Mouse (Mus musculus): ENCODE data around the gene Ing3. TPM values are rescaled to one million over a fixed set of nuclear protein-coding genes. Genes with fewer than 3 reads are reported as not detected.

Ing3 gene
- polyA plus RNA-seq, 1 experiment from 2014 or later = 36.6 TPM

DNA sequence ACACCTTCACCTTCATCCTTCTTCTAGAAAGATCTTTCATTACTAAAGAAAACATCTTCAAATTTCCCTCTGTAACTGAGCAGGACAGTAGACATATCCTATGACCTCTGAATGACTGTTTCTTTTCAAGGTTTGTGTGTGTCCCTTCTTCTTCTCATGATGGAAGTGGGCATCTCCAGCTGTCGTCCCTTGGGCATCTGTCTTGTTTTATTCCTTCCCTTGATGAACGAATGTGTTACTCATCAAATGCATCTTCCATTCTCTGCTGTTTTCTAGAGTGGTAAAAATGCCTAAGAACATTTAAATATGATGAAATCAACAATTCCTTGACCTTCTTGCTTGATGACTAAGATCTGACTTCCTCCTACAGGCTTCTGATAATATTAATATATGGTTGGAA lies 43.7 kb downstream of the Ing3 start:
- H3K36me3 ChIP-seq = no peaks in the 10 kb centered on the region
- no peaks in the 10 kb centered on the region for H3K4me1 ChIP-seq (replicated peaks)
- no peak overlapping the region for H3K27ac ChIP-seq
- no peaks in the 10 kb centered on the region for H3K27me3 ChIP-seq
- ATAC-seq (replicated peaks; ENCODE audit: insufficient number of reproducible peaks, insufficient read depth, low FRiP score, low read depth) = no peak
- H3K4me2 ChIP-seq = no peak overlapping the region
- H3K4me3 ChIP-seq = no peak overlapping the region
- H3K9me3 ChIP-seq (replicated peaks) = no peaks in the 10 kb centered on the region
- no peak overlapping the region for H3K9ac ChIP-seq
- 76% methylated on average over 2 of the region's 2 CpGs for WGBS

- ATAC-seq (replicated peaks; ENCODE audit: insufficient number of reproducible peaks, insufficient read depth, low FRiP score, low read depth) = no peak
- Histone ChIP-seq H3K4me2 (no peak overlapping the region), H3K36me3 (no peaks in the 10 kb centered on the region), H3K9ac (no peak overlapping the region), H3K9me3 (replicated peaks) (no peaks in the 10 kb centered on the region), H3K4me1 (replicated peaks) (peaks cover 17% of the 10 kb centered on the region), H3K27ac (peak overlapping the region; percentile 57), H3K4me3 (no peak overlapping the region), H3K27me3 (no peaks in the 10 kb centered on the region)
- WGBS = 49% methylated on average over 4 of the region's 4 CpGs
Measured at GRCm38 (mm10) chr6:21998131-21998530, 48.8 kb downstream of the Ing3 start.

DNA sequence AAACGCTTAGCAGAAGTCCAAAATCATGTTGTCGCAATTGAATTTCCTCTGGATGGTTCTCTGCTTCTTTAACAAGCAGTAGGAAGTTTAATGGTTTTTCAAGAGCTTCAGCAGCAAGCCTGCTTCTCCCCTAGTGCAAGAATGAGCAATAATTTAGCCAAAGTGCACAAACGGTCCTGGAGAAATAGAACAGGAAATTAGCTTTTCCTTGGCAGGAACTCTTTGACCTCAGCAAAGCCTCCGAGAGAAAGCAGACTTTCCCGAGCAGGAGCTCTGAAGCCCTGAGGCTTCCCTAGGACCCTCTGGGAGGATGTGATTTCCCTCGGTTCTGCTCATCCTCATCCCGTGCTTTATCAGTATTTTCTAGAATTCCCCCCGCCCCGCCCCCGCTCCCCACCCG lies 49.7 kb downstream of the Ing3 start:
- Histone ChIP-seq H3K4me1 (replicated peaks) (peaks cover 17% of the 10 kb centered on the region), H3K9me3 (replicated peaks) (no peaks in the 10 kb centered on the region), H3K36me3 (no peaks in the 10 kb centered on the region), H3K27ac (peak overlapping the region; percentile 57), H3K4me2 (peak overlapping the region; percentile 41), H3K9ac (no peak overlapping the region), H3K27me3 (no peaks in the 10 kb centered on the region), H3K4me3 (no peak overlapping the region)
- WGBS = 23% methylated on average over 11 of the region's 11 CpGs
- ATAC-seq (replicated peaks; ENCODE audit: insufficient number of reproducible peaks, insufficient read depth, low FRiP score, low read depth) = 0 out of 2 replicates have a peak, but pooled peaks have one; percentile 44

DNA sequence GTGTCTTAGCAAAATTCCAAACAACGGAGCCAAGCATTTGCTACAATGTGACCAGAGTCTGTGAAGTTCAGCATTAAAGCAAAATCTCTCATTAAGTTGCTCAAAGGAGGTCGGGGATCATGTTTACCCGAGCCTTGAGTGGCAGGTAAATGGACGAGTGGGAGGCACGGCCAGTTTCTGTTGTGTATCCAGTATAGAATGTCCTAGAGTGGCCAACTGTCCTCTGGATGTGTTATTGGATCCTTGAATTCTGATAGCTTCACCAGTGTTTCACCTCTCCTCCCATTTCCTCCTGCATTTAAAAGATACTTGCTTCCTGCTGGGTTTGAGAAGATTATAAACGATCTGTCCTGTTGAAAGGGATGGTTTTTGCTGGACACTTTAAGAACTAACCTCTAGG lies 50.7 kb downstream of the Ing3 start:
- Histone ChIP-seq H3K36me3 (no peaks in the 10 kb centered on the region), H3K4me1 (replicated peaks) (peaks cover 17% of the 10 kb centered on the region), H3K9ac (no peak overlapping the region), H3K4me2 (no peak overlapping the region), H3K27ac (no peak overlapping the region), H3K27me3 (no peaks in the 10 kb centered on the region), H3K9me3 (replicated peaks) (no peaks in the 10 kb centered on the region), H3K4me3 (no peak overlapping the region)
- ATAC-seq (replicated peaks; ENCODE audit: insufficient number of reproducible peaks, insufficient read depth, low FRiP score, low read depth) = no peak
- WGBS = 45% methylated on average over 6 of the region's 6 CpGs

DNA sequence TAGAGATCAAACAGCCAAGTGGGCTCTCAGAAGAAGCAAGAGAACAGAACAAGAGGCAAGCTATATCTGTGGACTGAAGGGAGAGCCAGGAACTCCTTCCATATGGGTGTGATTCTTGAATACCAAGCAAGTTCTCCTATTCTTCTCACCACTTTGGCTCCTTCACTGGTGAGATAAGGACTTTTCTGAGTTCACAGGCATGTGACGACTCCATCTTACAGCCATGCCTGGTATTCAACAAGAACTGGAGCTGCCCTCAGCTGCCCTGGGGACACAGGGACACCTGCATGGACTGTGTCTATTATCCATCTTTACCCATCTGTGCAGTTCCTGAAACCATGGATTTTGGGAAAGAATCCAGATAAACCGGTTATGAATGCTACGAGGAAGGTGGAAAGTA lies 51.5 kb downstream of the Ing3 start:
- 60% methylated on average over 3 of the region's 3 CpGs for WGBS
- no peaks in the 10 kb centered on the region for H3K36me3 ChIP-seq
- no peak overlapping the region for H3K4me3 ChIP-seq
- no peak overlapping the region for H3K4me2 ChIP-seq
- H3K9me3 ChIP-seq (replicated peaks) = no peaks in the 10 kb centered on the region
- no peaks in the 10 kb centered on the region for H3K27me3 ChIP-seq
- no peak overlapping the region for H3K27ac ChIP-seq
- no peak for ATAC-seq (replicated peaks; ENCODE audit: insufficient number of reproducible peaks, insufficient read depth, low FRiP score, low read depth)
- H3K9ac ChIP-seq = no peak overlapping the region
- peaks cover 17% of the 10 kb centered on the region for H3K4me1 ChIP-seq (replicated peaks)

DNA sequence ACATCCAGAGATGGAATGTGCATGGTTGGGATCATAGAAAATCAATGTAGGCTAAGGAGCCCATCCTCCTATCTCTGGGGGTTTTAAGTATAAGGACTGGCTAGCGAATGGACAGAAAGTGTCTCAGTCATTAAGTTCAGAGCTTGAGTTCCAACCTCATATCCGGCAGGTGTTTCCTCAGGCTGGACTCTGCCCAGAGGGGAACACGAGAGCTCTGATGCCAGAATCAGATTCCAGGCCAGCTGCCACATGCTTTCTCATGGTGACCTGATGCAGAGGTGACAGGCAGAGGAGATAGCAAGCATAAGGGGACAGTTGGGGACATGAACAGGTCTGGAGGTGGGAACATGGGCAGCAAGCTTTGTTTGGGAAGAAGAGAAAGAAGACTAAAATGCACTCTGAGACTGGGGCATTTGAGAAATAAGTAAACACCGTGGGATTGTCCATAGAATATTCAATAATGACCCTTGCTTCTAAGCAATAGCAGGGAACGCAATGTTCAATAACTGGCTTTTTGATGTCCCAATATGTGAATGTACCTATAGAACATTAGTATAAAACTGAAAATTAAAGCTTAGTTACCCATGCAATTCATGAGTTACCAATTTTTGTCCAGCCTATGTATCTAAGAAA lies 52.0 kb downstream of the Ing3 start:
- no peak overlapping the region for H3K9ac ChIP-seq
- no peaks in the 10 kb centered on the region for H3K9me3 ChIP-seq (replicated peaks)
- ATAC-seq (replicated peaks; ENCODE audit: insufficient number of reproducible peaks, insufficient read depth, low FRiP score, low read depth) = no peak
- peaks cover 17% of the 10 kb centered on the region for H3K4me1 ChIP-seq (replicated peaks)
- H3K4me2 ChIP-seq = no peak overlapping the region
- no peak overlapping the region for H3K4me3 ChIP-seq
- no peaks in the 10 kb centered on the region for H3K36me3 ChIP-seq
- H3K27ac ChIP-seq = no peak overlapping the region
- WGBS = 77% methylated on average over 5 of the region's 5 CpGs
- H3K27me3 ChIP-seq = no peaks in the 10 kb centered on the region

DNA sequence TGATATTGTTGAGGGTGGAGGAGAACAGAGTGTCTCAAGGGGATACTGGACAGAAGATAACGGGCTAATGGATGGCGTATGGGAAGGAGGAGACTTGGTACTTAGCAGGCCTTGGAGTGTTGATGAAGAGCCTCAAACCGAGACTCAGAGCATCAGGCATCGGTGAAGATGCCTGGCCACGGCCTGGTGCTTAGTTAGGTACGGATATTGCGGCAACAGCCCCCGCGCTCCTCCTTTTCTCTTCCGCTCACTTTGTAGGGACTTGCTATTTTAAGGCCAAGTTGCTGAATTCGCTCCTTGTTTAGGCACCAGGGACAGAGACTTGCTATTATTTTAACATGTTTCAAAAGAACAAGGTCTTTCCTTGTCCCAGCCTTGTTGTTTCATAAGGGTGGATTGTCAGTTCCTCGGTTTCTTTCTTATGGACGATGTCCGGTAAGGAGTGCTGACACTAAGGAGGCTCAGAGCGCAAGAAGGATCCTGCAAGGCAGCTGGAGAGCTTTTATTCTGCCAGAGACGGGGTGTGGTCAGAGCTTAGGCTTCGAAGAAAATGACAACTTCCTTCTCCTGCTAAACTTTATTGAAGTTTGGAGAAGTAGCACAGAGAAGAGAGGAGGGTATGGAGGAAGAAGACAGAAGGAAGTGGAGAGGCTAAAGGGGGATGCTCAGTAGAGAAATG lies 53.3 kb downstream of the Ing3 start:
- Histone ChIP-seq H3K4me3 (no peak overlapping the region), H3K36me3 (no peaks in the 10 kb centered on the region), H3K9ac (no peak overlapping the region), H3K27ac (peak overlapping the region; percentile 43), H3K27me3 (no peaks in the 10 kb centered on the region), H3K4me1 (replicated peaks) (peaks cover 17% of the 10 kb centered on the region), H3K4me2 (0 out of 2 replicates have a peak overlapping the region, but pooled peaks have one; percentile 13), H3K9me3 (replicated peaks) (no peaks in the 10 kb centered on the region)
- 52% methylated on average over 17 of the region's 17 CpGs for WGBS
- no peak for ATAC-seq (replicated peaks; ENCODE audit: insufficient number of reproducible peaks, insufficient read depth, low FRiP score, low read depth)

DNA sequence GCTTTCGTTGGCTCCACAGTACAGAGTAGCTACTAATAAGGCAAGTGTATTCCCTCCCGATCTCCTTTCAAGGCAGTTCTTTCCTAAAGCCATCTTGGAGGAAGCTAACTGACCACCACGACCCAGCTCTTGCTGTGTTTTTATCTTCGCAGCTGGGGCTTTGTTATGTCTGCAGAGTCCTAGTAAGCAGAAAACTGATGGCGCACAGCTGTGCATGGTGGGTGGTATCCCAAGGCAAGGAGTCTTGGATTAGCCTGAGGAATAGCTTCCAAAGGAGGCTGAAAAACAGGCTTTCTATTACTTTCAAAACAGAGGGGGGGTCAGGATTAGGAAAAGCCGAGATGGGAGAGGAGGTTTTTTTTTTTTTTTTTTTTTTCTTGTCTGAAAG lies 53.8 kb downstream of the Ing3 start:
- Histone ChIP-seq H3K9ac (no peak overlapping the region), H3K9me3 (replicated peaks) (no peaks in the 10 kb centered on the region), H3K4me2 (0 out of 2 replicates have a peak overlapping the region, but pooled peaks have one; percentile 13), H3K36me3 (no peaks in the 10 kb centered on the region), H3K27ac (peak overlapping the region; percentile 43), H3K4me3 (no peak overlapping the region), H3K27me3 (no peaks in the 10 kb centered on the region), H3K4me1 (replicated peaks) (peaks cover 17% of the 10 kb centered on the region)
- 24% methylated on average over 6 of the region's 6 CpGs for WGBS
- peak; percentile 67; the same call in 1 of the 2 replicates for ATAC-seq (replicated peaks; ENCODE audit: insufficient number of reproducible peaks, insufficient read depth, low FRiP score, low read depth)

DNA sequence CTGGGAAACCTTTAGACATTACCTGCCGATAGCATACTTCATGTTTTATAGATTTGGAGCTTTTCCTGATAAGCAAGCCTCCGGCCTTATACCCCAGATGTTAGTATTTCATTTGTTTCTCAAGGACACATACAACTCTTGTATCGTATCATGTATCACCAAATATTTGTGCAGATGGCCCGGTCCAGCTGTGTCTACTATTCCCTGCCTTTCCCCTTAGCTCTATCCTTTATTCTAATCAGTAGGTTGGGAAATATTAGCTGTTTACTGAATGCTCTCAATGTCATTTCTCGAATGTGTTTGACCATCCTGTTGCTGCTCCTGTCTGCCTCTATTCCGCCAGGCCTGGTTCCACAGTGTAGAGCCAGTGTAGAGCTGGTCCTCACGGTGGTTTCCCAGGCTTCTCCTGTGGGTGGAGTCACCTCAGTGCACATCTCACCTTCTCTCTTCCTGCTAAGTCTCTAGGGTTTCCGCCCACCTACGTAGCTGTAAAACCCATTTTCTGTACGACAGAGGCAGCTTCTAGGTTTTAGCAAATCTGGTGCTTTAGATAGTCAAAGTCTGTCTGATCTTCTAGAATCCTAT lies 54.7 kb downstream of the Ing3 start:
- ATAC-seq (replicated peaks; ENCODE audit: insufficient number of reproducible peaks, insufficient read depth, low FRiP score, low read depth) = no peak
- Histone ChIP-seq H3K36me3 (no peaks in the 10 kb centered on the region), H3K9ac (no peak overlapping the region), H3K9me3 (replicated peaks) (no peaks in the 10 kb centered on the region), H3K4me1 (replicated peaks) (peaks cover 12% of the 10 kb centered on the region), H3K4me2 (no peak overlapping the region), H3K27me3 (no peaks in the 10 kb centered on the region), H3K4me3 (no peak overlapping the region), H3K27ac (no peak overlapping the region)
- 78% methylated on average over 10 of the region's 10 CpGs for WGBS

- Histone ChIP-seq H3K9ac (no peak overlapping the region), H3K36me3 (no peaks in the 10 kb centered on the region), H3K27me3 (no peaks in the 10 kb centered on the region), H3K4me1 (replicated peaks) (no peaks in the 10 kb centered on the region), H3K4me3 (no peak overlapping the region), H3K27ac (no peak overlapping the region), H3K4me2 (no peak overlapping the region), H3K9me3 (replicated peaks) (no peaks in the 10 kb centered on the region)
- no peak for ATAC-seq (replicated peaks; ENCODE audit: insufficient number of reproducible peaks, insufficient read depth, low FRiP score, low read depth)
- WGBS = 82% methylated on average over 7 of the region's 7 CpGs
Measured at GRCm38 (mm10) chr6:22008346-22008745, 59.0 kb downstream of the Ing3 start.

GRCm38 (mm10) chr6:22010258-22010657 lies 60.9 kb downstream of the Ing3 start:
- H3K27me3 ChIP-seq = no peaks in the 10 kb centered on the region
- no peaks in the 10 kb centered on the region for H3K4me1 ChIP-seq (replicated peaks)
- no peaks in the 10 kb centered on the region for H3K36me3 ChIP-seq
- ATAC-seq (replicated peaks; ENCODE audit: insufficient number of reproducible peaks, insufficient read depth, low FRiP score, low read depth) = no peak
- H3K4me3 ChIP-seq = no peak overlapping the region
- H3K9me3 ChIP-seq (replicated peaks) = no peaks in the 10 kb centered on the region
- no peak overlapping the region for H3K27ac ChIP-seq
- 88% methylated on average over 12 of the region's 12 CpGs for WGBS
- no peak overlapping the region for H3K4me2 ChIP-seq
- H3K9ac ChIP-seq = no peak overlapping the region

Data from heart, embryonic 15.5 days (tissue).